Mouse (Mus musculus) cerebellum, adult 9-10 months (tissue): ENCODE measurements around the gene Cdh13.

ENCODE experiments used
- DNase-seq: peaks from one replicate; pipeline ENCODE4 v3.0.0; 2022

Gene Cdh13

GRCm38 (mm10) chr8:119112861-119113260, 829.3 kb downstream of the Cdh13 start:
- DNase-seq: peak; percentile 4

- DNase-seq: no peak
Observed at GRCm38 (mm10) chr8:119121236-119121635, 837.7 kb downstream of the Cdh13 start.

GRCm38 (mm10) chr8:119127841-119128240, 844.3 kb downstream of the Cdh13 start:
- DNase-seq: no peak

- DNase-seq: no peak
Observed at GRCm38 (mm10) chr8:119128266-119128665, 844.7 kb downstream of the Cdh13 start.

GRCm38 (mm10) chr8:119156454-119156921, 873.0 kb downstream of the Cdh13 start:
- DNase-seq: no peak

- DNase-seq: peak; percentile 68
Observed at GRCm38 (mm10) chr8:119158628-119159027, 875.1 kb downstream of the Cdh13 start.

- DNase-seq: no peak
Observed at GRCm38 (mm10) chr8:119159794-119160193, 876.3 kb downstream of the Cdh13 start.

GRCm38 (mm10) chr8:119164076-119164475, 880.5 kb downstream of the Cdh13 start:
- no peak for DNase-seq

- DNase-seq: no peak
Observed at GRCm38 (mm10) chr8:119177226-119177935, 893.8 kb downstream of the Cdh13 start.

GRCm38 (mm10) chr8:119180626-119181025, 897.1 kb downstream of the Cdh13 start:
- DNase-seq: no peak

- peak; percentile 37 for DNase-seq
Observed at GRCm38 (mm10) chr8:119195695-119196094, 912.2 kb downstream of the Cdh13 start.

GRCm38 (mm10) chr8:119196486-119197150, 913.1 kb downstream of the Cdh13 start:
- DNase-seq: peak; percentile 59

- no peak for DNase-seq
Observed at GRCm38 (mm10) chr8:119208567-119208966, 925.0 kb downstream of the Cdh13 start.

- peak; percentile 27 for DNase-seq
Observed at GRCm38 (mm10) chr8:119224547-119224946, 941.0 kb downstream of the Cdh13 start.

GRCm38 (mm10) chr8:119245181-119245580, 961.6 kb downstream of the Cdh13 start:
- no peak for DNase-seq

GRCm38 (mm10) chr8:119245641-119246040, 962.1 kb downstream of the Cdh13 start:
- no peak for DNase-seq

GRCm38 (mm10) chr8:119254358-119254757, 970.8 kb downstream of the Cdh13 start:
- DNase-seq: no peak

- DNase-seq: no peak
Observed at GRCm38 (mm10) chr8:119258642-119259041, 975.1 kb downstream of the Cdh13 start.

GRCm38 (mm10) chr8:119263750-119264149, 980.2 kb downstream of the Cdh13 start:
- peak; percentile 66 for DNase-seq

GRCm38 (mm10) chr8:119266304-119266703, 982.8 kb downstream of the Cdh13 start:
- no peak for DNase-seq

- DNase-seq: no peak
Observed at GRCm38 (mm10) chr8:119269576-119269975, 986.0 kb downstream of the Cdh13 start.

- no peak for DNase-seq
Observed at GRCm38 (mm10) chr8:119270371-119270770, 986.8 kb downstream of the Cdh13 start.

GRCm38 (mm10) chr8:119272891-119273290, 989.4 kb downstream of the Cdh13 start:
- peak; percentile 50 for DNase-seq

- DNase-seq: no peak
Observed at GRCm38 (mm10) chr8:119275442-119275841, 991.9 kb downstream of the Cdh13 start.
